Mouse (Mus musculus) G1E (cell line): ENCODE measurements around the gene Eif2ak3. TPM values are rescaled to one million over a fixed set of nuclear protein-coding genes. Genes with fewer than 3 reads are reported as not detected.
A peak's percentile ranks its signal among the peaks of the same experiment; 100 is the strongest.

Source experiments
- ATAC-seq: 2 replicates; pipeline ENCODE4 v1.8.0; 2016; ENCODE audit warnings: mild to moderate bottlenecking; ENCODE audit not compliant: insufficient number of reproducible peaks, poor library complexity, low FRiP score, severe bottlenecking; ENCODE audit errors: extremely low read depth
- DNase-seq: peaks from one replicate; pipeline ENCODE4 v3.0.0; 2012; ENCODE audit warnings: low spot score
- H3K27me3 ChIP-seq: 2 replicates; pipeline ENCODE4 v1.6.1; 2012; ENCODE audit warnings: mild to moderate bottlenecking, low read length, inconsistent platforms; ENCODE audit not compliant: insufficient read depth
- H3K36me3 ChIP-seq: replicated peaks from 2 replicates; pipeline ENCODE3; 2012; ENCODE audit warnings: mild to moderate bottlenecking, inconsistent platforms
- H3K4me1 ChIP-seq: 2 replicates; pipeline ENCODE4 v1.6.1; 2012; ENCODE audit warnings: low read depth, low read length, inconsistent platforms, mixed read lengths; ENCODE audit not compliant: insufficient read depth
- H3K4me3 ChIP-seq: 2 replicates; pipeline ENCODE4 v1.5.1; 2012; ENCODE audit warnings: low read depth, mild to moderate bottlenecking, inconsistent platforms, low read length, moderate library complexity, mixed read lengths
- H3K9me3 ChIP-seq: replicated peaks from 2 replicates; pipeline ENCODE4 v1.6.1; 2012; ENCODE audit warnings: inconsistent platforms
- CTCF ChIP-seq: IDR thresholded peaks from 2 replicates; pipeline ENCODE4 v1.5.1; 2012; ENCODE audit warnings: low read depth, low read length, inconsistent platforms, mixed read lengths
- GATA1 ChIP-seq: IDR thresholded peaks from 2 replicates; pipeline ENCODE4 v1.6.1; 2012; ENCODE audit warnings: borderline replicate concordance, low read length, inconsistent platforms, mixed read lengths
- GATA2 ChIP-seq: IDR thresholded peaks from 2 replicates; pipeline ENCODE4 v1.6.1; 2012; ENCODE audit warnings: low read depth, low read length, inconsistent platforms, borderline replicate concordance
- POLR2AphosphoS5 ChIP-seq: IDR thresholded peaks from 2 replicates; pipeline ENCODE4 v1.6.1; 2012; ENCODE audit warnings: low read depth, low read length, inconsistent platforms; ENCODE audit not compliant: insufficient replicate concordance
- TAL1 ChIP-seq: conservative IDR thresholded peaks from 2 replicates; pipeline ENCODE4 v1.6.1; 2012; ENCODE audit warnings: low read depth, low read length, inconsistent platforms, mixed read lengths
- polyA plus RNA-seq: library from polyadenylated mRNA; stranded (reverse); fragments of >175 nt; gene quantifications from 2 replicates; pipeline ENCODE4 v1.2.3, GENCODE M21; 2012
- total RNA-seq, 2 experiments: library from RNA; stranded (forward) in 1 of 2; stranded (reverse) in 1 of 2; fragments of 200-1000 nt in 1 of 2; fragments of >200 nt in 1 of 2; fragmentation: Nextera tagmentation in 1 of 2; gene quantifications; 2 replicates each; pipeline ENCODE4 v1.2.3; 2014 to 2017

Gene Eif2ak3
- total and polyA plus RNA-seq, 3 experiments = 1.9 to 15.4 (median 12.0) TPM

DNA sequence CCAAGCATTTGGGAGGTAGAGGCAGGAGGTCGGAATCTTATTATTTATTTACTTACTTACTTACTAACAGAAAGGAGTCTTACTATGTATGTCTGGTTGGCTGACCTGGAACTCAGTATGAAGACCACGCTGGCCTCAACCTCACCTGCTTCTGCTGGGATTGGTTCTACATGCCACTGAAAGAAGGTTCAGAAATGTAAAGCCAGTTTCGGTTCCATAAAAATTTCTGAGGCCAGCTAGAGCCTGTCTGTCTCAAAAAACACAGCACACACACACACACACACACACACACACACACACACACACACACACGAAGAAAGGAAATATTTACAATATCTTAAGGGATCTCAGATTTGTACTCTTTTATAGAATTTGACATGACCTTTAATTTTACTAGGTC lies 66.0 kb downstream of the Eif2ak3 start:
- ATAC-seq (no peak), DNase-seq (no peak)
- H3K4me3 ChIP-seq = no peak overlapping the region
- TF ChIP-seq TAL1 (no peak), GATA2 (no peak), GATA1 (no peak), POLR2AphosphoS5 (no peak)
- H3K36me3 ChIP-seq = peaks cover 16% of the 10 kb centered on the region
- H3K27me3 ChIP-seq = peaks cover 12% of the 10 kb centered on the region
- H3K9me3 ChIP-seq = no peaks in the 10 kb centered on the region
- no peaks in the 10 kb centered on the region for H3K4me1 ChIP-seq

DNA sequence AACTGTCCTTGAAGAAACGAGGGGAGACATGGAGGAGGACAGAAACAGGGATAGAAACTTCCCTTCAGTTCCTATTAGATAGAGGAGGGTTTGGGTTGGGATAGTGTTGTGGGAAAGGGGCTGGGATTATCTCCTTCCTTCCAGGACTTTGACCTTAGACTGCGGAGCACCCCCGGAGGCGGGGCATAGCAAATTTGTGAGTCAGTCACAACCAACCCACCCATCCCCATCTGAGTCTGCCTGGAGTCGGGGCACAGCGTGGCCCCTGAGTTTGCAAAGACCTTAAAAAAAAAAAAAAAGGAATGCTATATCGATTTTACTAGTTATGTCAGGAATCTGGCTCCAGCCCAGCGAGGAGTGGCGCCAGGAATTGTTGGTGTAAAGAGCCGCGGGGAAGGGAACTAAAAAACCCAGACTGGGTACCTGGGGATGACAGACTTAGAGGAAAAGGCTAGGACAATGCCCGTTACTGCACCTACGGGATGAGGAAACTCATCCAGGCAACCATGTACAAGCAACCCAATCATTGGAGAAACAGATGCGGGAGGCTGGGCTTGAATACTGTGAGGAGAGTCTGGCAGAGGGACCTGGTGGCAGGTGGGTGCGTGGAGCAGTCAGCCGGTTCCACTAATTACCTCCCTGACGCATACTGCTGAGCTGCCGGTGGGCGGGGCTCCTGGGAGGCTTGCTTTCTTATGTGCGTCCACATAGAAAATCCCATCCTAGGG lies 67.5 kb downstream of the Eif2ak3 start:
- Histone ChIP-seq H3K4me3 (no peak overlapping the region), H3K27me3 (peaks cover 12% of the 10 kb centered on the region), H3K36me3 (peaks cover under 1% of the 10 kb centered on the region), H3K4me1 (no peaks in the 10 kb centered on the region), H3K9me3 (no peaks in the 10 kb centered on the region)
- DNase-seq (no peak), ATAC-seq (no peak)
- TF ChIP-seq GATA1 = no peak
- TF ChIP-seq POLR2AphosphoS5 = no peak
- TF ChIP-seq GATA2 = no peak
- TF ChIP-seq CTCF = no peak
- TF ChIP-seq TAL1 = no peak

DNA sequence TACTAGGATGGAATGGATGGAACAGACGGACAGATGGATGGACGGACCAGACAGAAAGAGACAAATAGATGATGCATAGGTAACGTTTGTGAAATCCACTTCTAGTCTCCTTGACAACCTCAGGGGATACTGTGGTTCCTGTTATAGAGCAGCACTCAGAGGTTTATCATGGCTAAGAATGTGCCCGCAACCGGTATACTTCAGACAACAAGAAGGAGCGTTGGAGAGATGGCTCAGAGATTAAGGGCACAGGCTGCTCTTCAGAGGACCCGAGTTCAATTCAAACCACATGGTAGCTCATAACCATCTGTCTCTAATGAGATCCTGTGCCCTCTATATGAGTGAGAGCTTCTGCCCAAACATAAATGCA lies 68.1 kb downstream of the Eif2ak3 start:
- no peak for ATAC-seq
- H3K36me3 ChIP-seq = no peaks in the 10 kb centered on the region
- H3K9me3 ChIP-seq = no peaks in the 10 kb centered on the region
- peaks cover 12% of the 10 kb centered on the region for H3K27me3 ChIP-seq
- TF ChIP-seq CTCF (no peak), GATA1 (no peak), GATA2 (no peak), POLR2AphosphoS5 (no peak), TAL1 (no peak)
- no peak overlapping the region for H3K4me3 ChIP-seq
- no peaks in the 10 kb centered on the region for H3K4me1 ChIP-seq
- no peak for DNase-seq

DNA sequence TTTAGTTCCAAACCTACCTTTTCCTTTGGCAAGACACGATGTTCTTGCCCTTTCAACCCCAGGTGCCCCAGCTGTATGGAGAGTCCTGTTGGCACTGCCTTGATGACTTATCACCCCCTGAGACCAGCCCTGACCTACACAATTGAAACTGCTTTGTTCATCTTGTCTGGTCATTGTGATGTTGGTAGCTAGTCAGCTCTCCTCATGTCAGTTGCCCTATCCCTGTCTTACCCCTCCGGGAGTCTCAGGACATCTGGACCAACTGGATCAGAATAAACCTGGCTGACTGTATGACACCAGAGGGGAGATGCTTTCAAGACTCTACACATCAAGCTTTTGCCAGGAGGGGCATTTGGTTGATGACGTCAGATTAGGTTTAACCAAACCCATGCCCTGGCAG lies 74.5 kb downstream of the Eif2ak3 start, which contains the start of gene Tex37:
TSS of gene Tex37 (minus strand) at position 101 of the 400 bp plus-strand sequence.
- Histone ChIP-seq H3K27me3 (peaks cover 17% of the 10 kb centered on the region), H3K4me1 (peaks cover 5% of the 10 kb centered on the region; the same call in 1 of the 2 replicates), H3K9me3 (no peaks in the 10 kb centered on the region), H3K4me3 (no peak within 1 kb of the TSS), H3K36me3 (no peaks in the 10 kb centered on the region)
- no peak for ATAC-seq
- no peak for TF ChIP-seq TAL1
- TF ChIP-seq GATA1 = no peak
- no peak for TF ChIP-seq POLR2AphosphoS5
- no peak for TF ChIP-seq GATA2
- TF ChIP-seq CTCF = no peak
- no peak for DNase-seq

DNA sequence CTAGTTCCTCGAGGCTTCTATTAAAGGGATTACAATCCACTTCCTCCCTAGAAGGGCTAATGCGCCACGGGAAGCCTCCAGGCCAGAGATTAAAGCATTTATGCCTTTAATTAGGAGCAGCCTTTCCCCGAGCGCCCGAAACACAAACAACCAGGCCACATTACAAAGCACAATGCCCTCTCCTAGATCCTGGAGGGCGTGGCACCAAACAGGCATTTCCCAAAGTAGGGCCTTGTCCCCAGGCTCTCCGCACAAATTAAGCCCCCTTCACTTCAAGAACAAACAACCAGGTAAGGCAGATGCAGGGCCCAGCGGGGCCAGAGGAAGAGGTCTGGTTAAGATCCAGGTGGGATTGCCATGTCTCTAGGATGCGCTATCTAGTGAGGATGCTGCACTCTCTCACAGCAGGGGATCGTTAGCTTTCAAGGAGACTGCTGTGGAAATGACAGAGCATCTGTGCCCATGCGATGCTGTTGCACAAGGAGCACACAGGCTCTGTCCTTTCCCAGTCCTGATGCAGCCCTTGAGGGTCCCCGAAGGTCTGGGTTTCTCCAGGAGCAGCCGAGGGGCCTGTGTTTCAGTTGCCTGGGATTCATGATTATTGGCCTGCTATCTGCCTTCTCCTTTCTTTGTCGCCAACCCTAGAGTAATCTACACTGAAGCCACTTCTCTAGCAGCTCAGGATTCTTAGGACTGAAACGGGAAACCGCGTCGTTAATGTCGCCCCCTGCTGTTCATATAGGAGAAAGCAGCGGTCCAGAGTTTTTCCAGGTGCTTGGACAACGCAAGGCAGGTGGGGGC lies 77.2 kb downstream of the Eif2ak3 start:
- no peaks in the 10 kb centered on the region for H3K36me3 ChIP-seq
- no peaks in the 10 kb centered on the region for H3K9me3 ChIP-seq
- H3K4me1 ChIP-seq = peaks cover 5% of the 10 kb centered on the region; the same call in 1 of the 2 replicates
- peak; percentile 74 for TF ChIP-seq CTCF
- TF ChIP-seq GATA1 = no peak
- peaks cover 21% of the 10 kb centered on the region for H3K27me3 ChIP-seq
- ATAC-seq = no peak
- H3K4me3 ChIP-seq = no peak overlapping the region
- peak; percentile 11 for DNase-seq

DNA sequence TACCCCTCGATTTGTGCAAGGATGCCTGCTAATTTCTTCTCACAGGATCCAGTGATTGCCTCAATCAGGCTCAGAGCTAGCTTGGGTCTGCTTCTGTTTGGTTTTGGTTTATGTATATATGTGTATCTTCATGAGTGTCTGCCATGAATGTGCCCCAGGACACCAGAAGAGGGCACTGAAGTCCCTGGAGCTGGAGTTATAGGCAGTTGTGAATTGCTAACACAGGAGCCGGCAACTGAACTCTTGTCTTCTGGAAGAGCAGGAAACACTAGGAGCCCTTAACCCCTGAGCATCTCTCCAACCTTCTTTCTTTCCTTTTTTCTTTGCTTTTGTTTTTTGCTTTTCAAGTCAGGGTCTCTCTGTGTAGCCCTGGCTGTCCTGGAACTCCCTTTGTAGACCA lies 87.5 kb downstream of the Eif2ak3 start:
- Histone ChIP-seq H3K27me3 (no peaks in the 10 kb centered on the region; the same call in 1 of the 2 replicates), H3K4me1 (no peaks in the 10 kb centered on the region), H3K36me3 (no peaks in the 10 kb centered on the region), H3K4me3 (no peak overlapping the region), H3K9me3 (no peaks in the 10 kb centered on the region)
- DNase-seq (no peak), ATAC-seq (no peak)
- TF ChIP-seq GATA2 (no peak), CTCF (no peak), TAL1 (no peak), GATA1 (no peak), POLR2AphosphoS5 (no peak)
